Mouse (Mus musculus) kidney, adult 9 months (tissue): ENCODE results near the gene Majin.

ENCODE experiments used
- DNase-seq: peaks from one replicate; pipeline ENCODE4 v3.0.0; 2022

Majin gene

GRCm38 (mm10) chr19:6230411-6230810, 46.2 kb downstream of the Majin start:
- DNase-seq = no peak

- no peak for DNase-seq
Observed at GRCm38 (mm10) chr19:6231036-6231435, 46.8 kb downstream of the Majin start.

GRCm38 (mm10) chr19:6233647-6234046, 49.5 kb downstream of the Majin start:
- DNase-seq = peak; percentile 41

- no peak for DNase-seq
Observed at GRCm38 (mm10) chr19:6234337-6235083, 50.3 kb downstream of the Majin start.

DNA sequence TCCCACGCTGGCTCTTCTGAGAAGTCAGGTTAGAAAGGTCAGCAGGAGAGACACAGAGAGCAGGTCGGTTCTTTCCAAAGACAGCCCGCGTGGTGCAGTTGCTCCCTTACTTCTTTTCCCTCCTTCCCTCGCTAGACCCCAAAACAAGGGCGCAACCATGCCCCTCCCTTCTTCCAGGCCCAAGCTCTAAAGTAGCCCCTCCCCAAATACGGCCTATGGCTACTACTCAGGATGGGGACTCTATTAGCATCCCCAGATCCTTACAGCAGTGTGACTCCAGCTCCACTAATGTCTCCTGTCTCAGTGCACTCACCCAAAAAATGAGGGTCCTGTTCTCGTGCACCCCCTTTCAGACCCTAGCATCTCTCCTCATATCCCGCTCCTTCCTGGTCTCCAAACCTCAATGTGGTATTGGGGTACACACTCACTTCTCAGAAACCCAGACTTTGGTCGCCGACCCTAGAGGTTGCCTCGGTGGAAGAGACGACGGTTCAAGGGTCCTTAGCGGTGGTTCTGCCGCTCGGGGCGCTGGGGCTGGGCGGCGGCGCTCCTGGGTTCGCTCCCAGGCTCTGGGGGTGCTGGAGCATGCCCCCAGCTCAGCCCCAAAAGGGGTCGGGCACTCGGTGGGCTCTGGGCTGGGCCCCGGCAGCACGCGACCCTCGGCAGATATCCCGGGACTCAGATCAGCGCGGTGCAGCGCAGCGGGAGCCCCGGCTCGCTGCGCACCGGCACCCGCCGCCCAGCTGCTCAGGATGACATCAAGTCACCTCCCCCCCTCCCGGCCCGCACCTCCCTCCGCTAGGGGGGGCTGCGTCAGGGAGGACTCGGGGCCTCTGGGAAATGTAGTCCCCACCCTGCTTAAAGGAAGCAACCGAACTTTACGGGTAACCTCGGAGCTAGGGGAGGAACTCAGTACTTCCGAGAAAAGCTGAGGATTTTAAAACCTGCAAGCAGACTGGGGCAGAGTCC, 51.2 kb downstream of the Majin start, which contains the start of gene Ppp2r5b:
Ppp2r5b (minus strand) TSS at position 789 of the 969 bp plus-strand sequence.
- DNase-seq = peak; percentile 97

- peak; percentile 95 for DNase-seq
Observed at GRCm38 (mm10) chr19:6236053-6236441, 51.9 kb downstream of the Majin start.

- DNase-seq = no peak
Observed at GRCm38 (mm10) chr19:6236842-6237241, 52.7 kb downstream of the Majin start.

GRCm38 (mm10) chr19:6238740-6239139, 54.6 kb downstream of the Majin start:
- no peak for DNase-seq

GRCm38 (mm10) chr19:6240136-6240535, 55.9 kb downstream of the Majin start:
- no peak for DNase-seq

- DNase-seq = no peak
Observed at GRCm38 (mm10) chr19:6240725-6241124, 56.5 kb downstream of the Majin start.

DNA sequence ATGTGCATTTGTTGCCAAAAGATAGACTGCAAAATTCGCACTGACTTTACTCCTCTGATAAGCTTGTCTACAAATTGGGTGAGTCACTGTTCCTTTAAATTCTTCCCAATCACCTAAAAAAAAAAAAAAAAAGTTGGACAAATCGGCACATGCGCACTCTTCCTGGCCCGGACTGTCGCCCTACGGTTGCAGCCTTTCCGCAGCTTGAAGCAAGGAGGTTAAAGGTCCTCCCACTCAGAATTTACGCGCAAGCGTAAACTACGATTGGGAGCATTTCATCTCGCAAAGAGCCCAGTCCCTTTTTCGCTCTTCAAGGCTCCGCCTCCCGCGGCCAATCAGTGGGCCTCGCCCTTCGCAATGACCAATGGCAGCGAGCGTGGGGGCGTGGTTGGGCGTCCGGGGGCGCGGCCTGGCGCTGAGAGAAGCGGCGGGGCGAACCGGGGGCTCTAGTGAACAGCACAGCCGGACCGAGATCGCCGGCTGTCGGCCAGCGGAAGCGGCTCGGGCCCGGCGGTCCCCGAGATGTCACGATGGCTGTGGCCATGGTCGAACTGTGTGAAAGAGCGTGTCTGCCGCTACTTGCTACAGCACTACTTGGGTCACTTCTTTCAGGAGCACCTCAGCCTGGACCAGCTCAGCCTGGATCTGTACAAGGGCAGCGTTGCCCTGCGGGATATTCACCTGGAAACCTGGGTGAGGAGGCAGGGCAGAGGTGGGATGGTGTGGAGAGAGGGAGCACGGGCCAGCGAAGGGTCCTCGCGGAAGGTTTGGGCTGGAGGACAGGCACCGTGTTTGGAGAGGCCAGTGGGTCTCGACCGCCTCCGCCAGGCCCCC, 57.3 kb downstream of the Majin start, which contains the start of gene Atg2a:
Atg2a (plus strand) TSS at position 395 of the 834 bp plus-strand sequence.
- peak; percentile 99 for DNase-seq

DNA sequence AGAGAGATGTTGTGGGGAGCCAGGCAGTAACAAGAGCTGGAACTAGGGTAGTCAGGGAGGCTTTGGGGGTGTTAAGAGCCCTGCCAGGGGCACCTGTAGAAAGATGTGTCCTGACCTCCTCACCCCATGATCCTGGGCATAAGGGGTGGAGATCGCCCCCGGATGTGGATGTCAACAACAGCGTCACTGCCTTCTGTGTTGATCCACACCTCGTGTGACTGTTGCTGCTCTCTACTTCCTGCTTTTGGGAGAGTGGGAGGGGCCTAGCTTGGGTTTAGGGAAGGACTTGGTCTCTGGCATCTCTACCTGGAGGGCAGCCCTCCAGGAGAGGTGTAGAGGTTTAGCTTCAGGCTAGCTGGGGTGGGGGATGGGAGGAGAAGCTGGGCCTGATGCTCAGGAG, 58.1 kb downstream of the Majin start:
- DNase-seq = peak; percentile 74

DNA sequence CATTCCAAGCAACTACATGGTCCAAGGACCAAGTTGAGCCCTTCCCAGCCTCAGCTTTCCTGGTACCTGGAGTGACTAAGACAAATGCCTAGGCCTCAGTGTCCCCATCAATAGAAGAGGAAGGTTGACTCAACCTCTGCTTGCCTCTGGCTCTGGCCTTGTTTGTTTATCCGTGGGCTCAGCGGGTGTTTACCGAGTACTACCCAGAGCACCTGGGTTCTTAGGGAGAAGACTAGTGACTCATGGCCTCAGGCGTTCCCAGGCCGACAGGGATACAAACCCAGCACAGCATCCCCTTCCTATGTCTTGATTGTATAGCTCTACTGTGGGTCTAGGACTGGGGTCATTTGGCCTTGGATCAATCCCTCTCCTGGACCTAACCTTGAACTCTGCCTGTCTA, 59.0 kb downstream of the Majin start:
- no peak for DNase-seq

DNA sequence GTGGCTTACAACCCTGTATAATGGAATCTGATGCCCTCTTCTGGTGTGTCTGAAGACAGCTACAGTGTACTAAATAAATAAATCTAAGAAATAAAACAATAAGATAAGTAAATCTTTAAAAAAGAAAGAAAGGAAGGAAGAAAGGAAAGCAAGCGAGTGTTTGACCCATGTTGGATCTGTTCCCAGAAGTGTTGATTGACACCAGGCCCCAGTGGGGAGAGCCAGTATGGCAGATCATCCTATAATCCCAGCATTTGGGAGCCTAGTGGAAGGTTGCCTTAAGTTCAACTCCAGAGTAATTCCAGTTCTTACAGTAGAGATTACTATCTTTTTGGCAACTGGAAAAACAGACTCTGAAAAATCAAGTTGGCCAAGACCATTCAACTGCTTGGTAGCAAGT, 61.6 kb downstream of the Majin start:
- no peak for DNase-seq

DNA sequence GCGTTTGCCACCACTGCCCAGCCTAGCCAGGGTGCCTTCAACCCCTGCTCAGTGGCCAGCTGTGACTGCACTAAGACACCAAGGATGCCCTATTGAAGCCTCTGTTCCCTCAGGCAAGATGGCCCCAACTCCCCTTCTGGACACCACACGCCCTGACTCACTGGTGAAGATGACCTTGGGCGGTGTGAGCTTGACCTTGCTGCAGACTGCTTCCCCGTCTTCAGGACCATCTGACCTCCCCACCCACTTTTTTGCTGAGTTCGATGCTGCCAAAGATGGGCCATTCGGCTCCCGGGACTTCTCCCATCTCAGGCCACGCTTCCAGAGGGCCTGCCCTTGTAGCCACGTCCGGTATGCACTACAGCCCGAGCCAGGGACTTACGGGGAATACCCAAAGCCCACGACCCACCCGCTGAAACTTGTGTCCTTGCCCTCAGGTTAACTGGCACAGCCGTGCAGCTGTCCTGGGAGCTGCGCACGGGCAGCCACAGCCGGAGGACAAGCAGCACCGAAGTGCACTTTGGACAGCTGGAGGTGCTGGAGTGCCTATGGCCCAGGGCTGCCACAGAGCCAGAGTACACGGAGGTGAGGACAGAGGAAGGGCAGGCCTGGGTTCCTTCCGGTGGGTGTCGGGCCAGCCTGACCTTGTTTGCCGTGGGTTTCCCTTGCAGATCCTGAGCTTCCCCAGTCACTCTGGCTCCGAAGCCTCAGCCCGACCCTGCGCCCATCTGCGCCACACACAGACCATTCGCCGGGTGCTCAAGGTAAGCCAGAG, 63.5 kb downstream of the Majin start:
- DNase-seq = no peak

DNA sequence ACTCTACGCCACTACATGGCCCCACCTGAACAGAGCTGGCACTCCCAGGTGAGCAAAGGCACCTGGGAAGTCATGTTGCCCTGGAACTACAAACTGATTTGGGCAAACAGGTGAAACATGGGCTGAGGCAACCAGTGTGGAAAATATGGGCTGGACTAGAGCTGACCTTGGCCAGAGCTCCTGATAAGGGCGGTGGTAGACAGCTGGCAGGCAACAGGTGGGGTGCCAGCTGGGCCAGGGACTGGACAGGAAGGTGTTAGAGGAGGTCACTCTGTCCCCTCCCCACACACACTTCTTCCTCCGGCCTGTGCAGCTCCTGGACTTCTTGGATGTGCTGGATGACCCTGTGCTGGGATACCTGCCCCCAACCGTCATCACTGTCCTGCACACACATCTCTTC, 68.8 kb downstream of the Majin start:
- DNase-seq = no peak

DNA sequence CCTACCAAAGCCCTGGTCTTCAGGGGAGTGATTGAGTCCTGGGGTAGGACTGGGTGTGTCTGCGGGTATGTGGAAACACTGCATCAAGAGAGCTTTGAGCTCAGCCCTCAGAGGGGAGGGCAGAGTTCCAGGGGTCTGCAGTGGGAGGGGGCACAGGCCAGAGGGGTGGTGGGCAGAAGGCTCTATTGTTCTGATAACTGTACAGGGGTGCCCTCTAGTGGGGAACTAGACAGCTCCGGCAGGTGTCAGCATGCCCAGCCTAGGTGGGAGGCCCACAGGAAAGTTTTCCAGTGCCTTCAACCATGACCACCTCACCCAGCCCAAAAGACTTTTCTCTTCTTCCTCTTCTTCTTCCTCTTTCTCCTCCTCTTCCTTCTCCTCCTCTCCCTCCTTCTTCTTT, 76.2 kb downstream of the Majin start:
- DNase-seq = peak; percentile 56

- no peak for DNase-seq
Observed at GRCm38 (mm10) chr19:6260946-6261345, 76.8 kb downstream of the Majin start.

GRCm38 (mm10) chr19:6261379-6261778, 77.2 kb downstream of the Majin start:
- no peak for DNase-seq

DNA sequence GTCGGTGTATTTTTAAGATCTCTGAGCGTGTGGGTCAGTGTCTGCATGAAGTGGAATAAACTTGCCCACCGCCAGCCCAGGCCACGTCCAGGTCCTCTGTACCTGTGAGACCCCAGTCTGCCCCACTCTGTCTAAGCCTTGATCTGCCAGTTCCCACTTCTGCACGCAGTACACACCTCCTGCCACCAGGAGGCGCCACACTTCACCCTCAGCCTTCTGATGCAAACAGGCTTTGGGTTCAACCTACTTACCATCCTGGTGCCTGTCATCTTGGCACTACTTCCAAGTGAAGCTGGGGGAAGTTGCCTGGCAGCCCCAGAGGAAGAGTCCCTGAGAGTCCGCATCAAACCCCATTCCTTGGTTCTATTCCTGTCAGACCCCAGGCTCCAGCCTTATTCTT, 78.0 kb downstream of the Majin start:
- peak; percentile 85 for DNase-seq

DNA sequence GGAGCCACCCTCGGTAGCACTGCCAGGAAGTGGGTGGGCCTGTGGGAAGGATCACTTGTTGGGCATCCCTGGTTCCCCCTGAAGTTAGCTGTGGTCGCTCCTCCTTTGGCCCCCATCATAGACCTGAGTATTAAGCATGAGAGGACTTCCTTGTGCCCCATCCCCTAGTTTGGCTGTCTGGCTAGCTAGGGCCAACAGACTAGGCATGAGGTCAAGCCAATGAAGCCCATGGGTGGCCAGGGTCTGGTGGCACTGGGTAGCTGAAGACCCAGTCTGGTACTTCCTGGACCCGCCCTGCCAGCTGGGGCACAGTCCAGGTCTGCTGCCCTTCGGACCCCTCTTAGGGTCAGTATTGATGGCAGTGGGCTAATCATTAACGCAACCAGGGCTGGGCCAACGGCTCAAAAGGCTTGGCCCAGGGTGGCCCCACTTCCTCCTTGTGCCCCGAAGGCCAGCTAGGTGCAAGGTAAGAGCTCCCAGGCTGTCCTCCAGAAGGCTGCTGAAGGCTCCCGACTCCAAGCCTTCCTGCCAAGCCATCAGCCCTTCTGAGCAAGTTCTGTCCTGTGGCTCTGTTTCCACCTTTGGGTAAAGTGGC, 78.7 kb downstream of the Majin start:
- peak; percentile 95 for DNase-seq

DNA sequence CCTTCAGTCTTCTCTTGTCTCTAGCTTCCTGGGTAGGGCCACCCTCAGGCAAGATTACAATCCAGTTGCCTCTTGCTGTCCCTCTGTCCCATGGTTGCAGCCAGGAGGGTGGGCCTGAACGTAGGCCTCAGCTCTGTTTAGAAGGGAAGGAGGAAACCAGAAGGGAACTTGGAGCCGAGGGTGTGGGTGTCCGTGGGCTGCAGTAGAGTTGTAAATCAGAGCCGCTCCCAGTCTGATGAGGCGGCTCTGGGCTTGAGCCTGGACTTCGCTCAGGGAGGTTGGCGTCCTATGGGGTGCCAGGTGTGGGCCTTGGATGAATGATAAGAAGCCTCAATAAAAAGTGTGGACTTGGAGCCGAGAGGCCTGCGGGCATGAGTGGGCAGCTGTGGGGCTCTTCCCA, 80.0 kb downstream of the Majin start:
- no peak for DNase-seq
